Mouse (Mus musculus): Measurements from ENCODE around the gene Arntl2. TPM values are rescaled to one million over a fixed set of nuclear protein-coding genes. Genes with fewer than 3 reads are reported as not detected.
"Not testable (repeated sequence)": the region's sequence is repeated elsewhere in the genome, so short reads cannot be mapped to it uniquely, and the experiment has no call there.

Arntl2 gene
- polyA plus RNA-seq, 1 experiment from 2014 or later, result 8.2 TPM

- Histone ChIP-seq H3K4me2 (no peak overlapping the region), H3K4me3 (no peak overlapping the region), H3K9me3 (no peaks in the 10 kb centered on the region), H3K36me3 (no peaks in the 10 kb centered on the region), H3K4me1 (peaks cover 18% of the 10 kb centered on the region), H3K27me3 (no peaks in the 10 kb centered on the region), H3K27ac (no peak overlapping the region), H3K9ac (no peak overlapping the region)
- no peak for ATAC-seq (ENCODE audit: insufficient number of reproducible peaks, insufficient read depth, low FRiP score, low TSS enrichment, low read depth)
- 56% methylated on average over 4 of the region's 4 CpGs for WGBS
Observed at GRCm38 (mm10) chr6:146852739-146853138, 56.9 kb downstream of the Arntl2 start.

GRCm38 (mm10) chr6:146855185-146855584, 59.3 kb downstream of the Arntl2 start:
- Histone ChIP-seq H3K4me2 (no peak overlapping the region), H3K27ac (no peak overlapping the region), H3K9ac (no peak overlapping the region), H3K27me3 (no peaks in the 10 kb centered on the region), H3K9me3 (no peaks in the 10 kb centered on the region), H3K36me3 (no peaks in the 10 kb centered on the region), H3K4me1 (peaks cover 18% of the 10 kb centered on the region), H3K4me3 (no peak overlapping the region)
- ATAC-seq (ENCODE audit: insufficient number of reproducible peaks, insufficient read depth, low FRiP score, low TSS enrichment, low read depth), result no peak
- WGBS, result 92% methylated on average over 9 of the region's 9 CpGs

- ATAC-seq (ENCODE audit: insufficient number of reproducible peaks, insufficient read depth, low FRiP score, low TSS enrichment, low read depth), result no peak
Observed at GRCm38 (mm10) chr6:146857386-146857785, 61.5 kb downstream of the Arntl2 start.

GRCm38 (mm10) chr6:146863154-146863553, 67.3 kb downstream of the Arntl2 start:
- Histone ChIP-seq H3K4me3 (no peak overlapping the region), H3K27ac (no peak overlapping the region), H3K36me3 (no peaks in the 10 kb centered on the region), H3K4me1 (no peaks in the 10 kb centered on the region), H3K27me3 (no peaks in the 10 kb centered on the region), H3K9me3 (no peaks in the 10 kb centered on the region), H3K4me2 (no peak overlapping the region), H3K9ac (no peak overlapping the region)
- no peak for ATAC-seq (ENCODE audit: insufficient number of reproducible peaks, insufficient read depth, low FRiP score, low TSS enrichment, low read depth)
- 95% methylated on average over 2 of the region's 2 CpGs for WGBS

More at GRCm38 (mm10) chr6:146857386-146857785, 61.5 kb downstream of the Arntl2 start:
- no peaks in the 10 kb centered on the region for H3K27me3 ChIP-seq
- H3K27ac ChIP-seq, result no peak overlapping the region
- 89% methylated on average over 2 of the region's 2 CpGs for WGBS
- H3K36me3 ChIP-seq, result no peaks in the 10 kb centered on the region
- no peak overlapping the region for H3K4me3 ChIP-seq
- H3K4me2 ChIP-seq, result no peak overlapping the region
- no peak overlapping the region for H3K9ac ChIP-seq
- H3K4me1 ChIP-seq, result peaks cover 17% of the 10 kb centered on the region
- no peaks in the 10 kb centered on the region for H3K9me3 ChIP-seq

GRCm38 (mm10) chr6:146864370-146864769, 68.5 kb downstream of the Arntl2 start:
- not testable (repeated sequence) for H3K9me3 ChIP-seq; H3K27me3 ChIP-seq; H3K4me1 ChIP-seq; H3K36me3 ChIP-seq; H3K4me2 ChIP-seq; ATAC-seq (ENCODE audit: insufficient number of reproducible peaks, insufficient read depth, low FRiP score, low TSS enrichment, low read depth); H3K27ac ChIP-seq; H3K4me3 ChIP-seq; H3K9ac ChIP-seq
- 92% methylated on average over 5 of the region's 5 CpGs for WGBS

- H3K9ac ChIP-seq, result no peak overlapping the region
- H3K9me3 ChIP-seq, result no peaks in the 10 kb centered on the region
- H3K4me2 ChIP-seq, result no peak overlapping the region
- H3K36me3 ChIP-seq, result no peaks in the 10 kb centered on the region
- no peak overlapping the region for H3K27ac ChIP-seq
- 83% methylated on average over 4 of the region's 4 CpGs for WGBS
- H3K27me3 ChIP-seq, result no peaks in the 10 kb centered on the region
- no peak overlapping the region for H3K4me3 ChIP-seq
- H3K4me1 ChIP-seq, result no peaks in the 10 kb centered on the region
- ATAC-seq (ENCODE audit: insufficient number of reproducible peaks, insufficient read depth, low FRiP score, low TSS enrichment, low read depth), result no peak
Observed at GRCm38 (mm10) chr6:146865701-146866100, 69.8 kb downstream of the Arntl2 start.

- peaks cover 4% of the 10 kb centered on the region for H3K9me3 ChIP-seq
- H3K4me1 ChIP-seq, result no peaks in the 10 kb centered on the region
- no peak overlapping the region for H3K4me3 ChIP-seq
- H3K27me3 ChIP-seq, result no peaks in the 10 kb centered on the region
- H3K9ac ChIP-seq, result no peak overlapping the region
- H3K36me3 ChIP-seq, result no peaks in the 10 kb centered on the region
- no peak for ATAC-seq (ENCODE audit: insufficient number of reproducible peaks, insufficient read depth, low FRiP score, low TSS enrichment, low read depth)
- WGBS, result 89% methylated on average over 4 of the region's 4 CpGs
- H3K27ac ChIP-seq, result no peak overlapping the region
- H3K4me2 ChIP-seq, result no peak overlapping the region
Observed at GRCm38 (mm10) chr6:146871975-146872374, 76.1 kb downstream of the Arntl2 start.

- 88% methylated on average over 6 of the region's 6 CpGs for WGBS
- H3K9me3 ChIP-seq, result peaks cover 7% of the 10 kb centered on the region
- no peak overlapping the region for H3K4me3 ChIP-seq
- no peaks in the 10 kb centered on the region for H3K36me3 ChIP-seq
- H3K27me3 ChIP-seq, result no peaks in the 10 kb centered on the region
- H3K27ac ChIP-seq, result no peak overlapping the region
- H3K4me1 ChIP-seq, result peaks cover 5% of the 10 kb centered on the region; the same call in 1 of the 2 replicates
- no peak for ATAC-seq (ENCODE audit: insufficient number of reproducible peaks, insufficient read depth, low FRiP score, low TSS enrichment, low read depth)
- H3K9ac ChIP-seq, result no peak overlapping the region
- H3K4me2 ChIP-seq, result no peak overlapping the region
Observed at GRCm38 (mm10) chr6:146874415-146874814, 78.6 kb downstream of the Arntl2 start.

- no peaks in the 10 kb centered on the region for H3K27me3 ChIP-seq
- H3K9me3 ChIP-seq, result peaks cover 7% of the 10 kb centered on the region
- no peaks in the 10 kb centered on the region for H3K36me3 ChIP-seq
- no peak overlapping the region for H3K4me3 ChIP-seq
- no peak overlapping the region for H3K9ac ChIP-seq
- WGBS, result 93% methylated on average over 2 of the region's 2 CpGs
- H3K4me2 ChIP-seq, result no peak overlapping the region
- peaks cover 7% of the 10 kb centered on the region; the same call in 1 of the 2 replicates for H3K4me1 ChIP-seq
- no peak for ATAC-seq (ENCODE audit: insufficient number of reproducible peaks, insufficient read depth, low FRiP score, low TSS enrichment, low read depth)
- H3K27ac ChIP-seq, result no peak overlapping the region
Observed at GRCm38 (mm10) chr6:146876820-146877219, 81.0 kb downstream of the Arntl2 start.

- Histone ChIP-seq H3K36me3 (no peaks in the 10 kb centered on the region), H3K9me3 (peaks cover 7% of the 10 kb centered on the region), H3K27ac (peak overlapping the region; percentile 7; the same call in 1 of the 2 replicates), H3K4me1 (peaks cover 7% of the 10 kb centered on the region; the same call in 1 of the 2 replicates), H3K27me3 (no peaks in the 10 kb centered on the region), H3K4me3 (no peak overlapping the region), H3K4me2 (no peak overlapping the region), H3K9ac (no peak overlapping the region)
- no peak for ATAC-seq (ENCODE audit: insufficient number of reproducible peaks, insufficient read depth, low FRiP score, low TSS enrichment, low read depth)
- WGBS, result 81% methylated on average over 12 of the region's 12 CpGs
Observed at GRCm38 (mm10) chr6:146877425-146878045, 81.7 kb downstream of the Arntl2 start.

GRCm38 (mm10) chr6:146878926-146879325, 83.1 kb downstream of the Arntl2 start:
- peaks cover 7% of the 10 kb centered on the region for H3K9me3 ChIP-seq
- H3K36me3 ChIP-seq, result no peaks in the 10 kb centered on the region
- H3K9ac ChIP-seq, result no peak overlapping the region
- H3K4me3 ChIP-seq, result no peak overlapping the region
- ATAC-seq (ENCODE audit: insufficient number of reproducible peaks, insufficient read depth, low FRiP score, low TSS enrichment, low read depth), result no peak
- no peak overlapping the region for H3K4me2 ChIP-seq
- WGBS, result 22% methylated on average over 10 of the region's 10 CpGs
- H3K27ac ChIP-seq, result no peak overlapping the region
- peaks cover 7% of the 10 kb centered on the region; the same call in 1 of the 2 replicates for H3K4me1 ChIP-seq
- no peaks in the 10 kb centered on the region for H3K27me3 ChIP-seq

GRCm38 (mm10) chr6:146879856-146880255, 84.0 kb downstream of the Arntl2 start:
- WGBS, result 70% methylated on average over 9 of the region's 9 CpGs
- Histone ChIP-seq H3K4me2 (no peak overlapping the region), H3K27ac (no peak overlapping the region), H3K36me3 (no peaks in the 10 kb centered on the region), H3K27me3 (no peaks in the 10 kb centered on the region), H3K9ac (no peak overlapping the region), H3K4me1 (peaks cover 12% of the 10 kb centered on the region; the same call in 1 of the 2 replicates), H3K9me3 (peaks cover 7% of the 10 kb centered on the region), H3K4me3 (no peak overlapping the region)
- ATAC-seq (ENCODE audit: insufficient number of reproducible peaks, insufficient read depth, low FRiP score, low TSS enrichment, low read depth), result peak; percentile 3; the same call in 1 of the 2 replicates

Measured in embryonic facial prominence, embryonic 13.5 days (tissue).